Mouse (Mus musculus) heart, postnatal 25 days (tissue): ENCODE data around the gene Ppp3ca. TPM values are rescaled to one million over a fixed set of nuclear protein-coding genes. Genes with fewer than 3 reads are reported as not detected.

Experiments used
- DNase-seq: peaks from one replicate; pipeline ENCODE4 v3.0.0; 2022; ENCODE audit warnings: low spot score
- intact Hi-C: fragments of 180-260 bp; cut with DNase I; formaldehyde crosslinking; loops from one replicate; pipeline ENCODE4 v1.15.1; 2025
- total RNA-seq, 2 experiments: library from RNA; stranded (reverse); gene quantifications; 2 replicates each; pipeline ENCODE4 v1.2.3; 2021

Gene Ppp3ca
- total RNA-seq, 2 experiments from 2014 or later, result 40.3 to 43.2 TPM

- DNase-seq, result peak; percentile 53
- intact Hi-C loops, result no loop called here
Observed at GRCm38 (mm10) chr3:136833893-136834292, 164.0 kb downstream of the Ppp3ca start.

GRCm38 (mm10) chr3:136835851-136836250 lies 165.9 kb downstream of the Ppp3ca start:
- DNase-seq, result no peak
- intact Hi-C loops, result no loop called here

- intact Hi-C loops, result no loop called here
- no peak for DNase-seq
Observed at GRCm38 (mm10) chr3:136836319-136837193, 166.6 kb downstream of the Ppp3ca start.

GRCm38 (mm10) chr3:136837589-136837988 lies 167.7 kb downstream of the Ppp3ca start:
- intact Hi-C loops, result no loop called here

GRCm38 (mm10) chr3:136841282-136841681 lies 171.4 kb downstream of the Ppp3ca start:
- DNase-seq, result no peak
- intact Hi-C loops, result no loop called here

More at GRCm38 (mm10) chr3:136837589-136837988, 167.7 kb downstream of the Ppp3ca start:
- no peak for DNase-seq

- intact Hi-C loops, result no loop called here
- no peak for DNase-seq
Observed at GRCm38 (mm10) chr3:136842384-136842783, 172.5 kb downstream of the Ppp3ca start.

- DNase-seq, result no peak
- intact Hi-C loops, result no loop called here
Observed at GRCm38 (mm10) chr3:136843811-136844491, 174.0 kb downstream of the Ppp3ca start.

GRCm38 (mm10) chr3:136849035-136849434 lies 179.1 kb downstream of the Ppp3ca start:
- DNase-seq, result no peak
- intact Hi-C loops, result no loop called here

- DNase-seq, result no peak
- intact Hi-C loops, result loop anchor here (5.0 kb wide), 1 partner anchor 56 kb away; no protein-coding TSS in a partner anchor
Observed at GRCm38 (mm10) chr3:136852921-136853320, 183.0 kb downstream of the Ppp3ca start.

GRCm38 (mm10) chr3:136853596-136853995 lies 183.7 kb downstream of the Ppp3ca start:
- intact Hi-C loops, result loop anchor here (5.0 kb wide), 1 partner anchor 56 kb away; no protein-coding TSS in a partner anchor

GRCm38 (mm10) chr3:136855996-136856395 lies 186.1 kb downstream of the Ppp3ca start:
- DNase-seq, result no peak
- intact Hi-C loops, result no loop called here

More at GRCm38 (mm10) chr3:136853596-136853995, 183.7 kb downstream of the Ppp3ca start:
- no peak for DNase-seq

- intact Hi-C loops, result no loop called here
Observed at GRCm38 (mm10) chr3:136862051-136862837, 192.3 kb downstream of the Ppp3ca start.

GRCm38 (mm10) chr3:136863127-136863526 lies 193.2 kb downstream of the Ppp3ca start:
- no peak for DNase-seq
- intact Hi-C loops, result no loop called here

More at GRCm38 (mm10) chr3:136862051-136862837, 192.3 kb downstream of the Ppp3ca start:
- DNase-seq, result no peak

- intact Hi-C loops, result no loop called here
- DNase-seq, result no peak
Observed at GRCm38 (mm10) chr3:136864306-136864705, 194.4 kb downstream of the Ppp3ca start.

- intact Hi-C loops, result no loop called here
- DNase-seq, result no peak
Observed at GRCm38 (mm10) chr3:136865176-136865859, 195.4 kb downstream of the Ppp3ca start.

GRCm38 (mm10) chr3:136866095-136866494 lies 196.2 kb downstream of the Ppp3ca start:
- DNase-seq, result no peak
- intact Hi-C loops, result no loop called here

- intact Hi-C loops, result no loop called here
- no peak for DNase-seq
Observed at GRCm38 (mm10) chr3:136866571-136866970, 196.6 kb downstream of the Ppp3ca start.

- intact Hi-C loops, result no loop called here
- no peak for DNase-seq
Observed at GRCm38 (mm10) chr3:136867366-136867765, 197.4 kb downstream of the Ppp3ca start.

GRCm38 (mm10) chr3:136871772-136872532 lies 202.0 kb downstream of the Ppp3ca start:
- intact Hi-C loops, result no loop called here
- no peak for DNase-seq
